Mouse (Mus musculus): ENCODE results near the gene Gm9817. TPM values are rescaled to one million over a fixed set of nuclear protein-coding genes. Genes with fewer than 3 reads are reported as not detected.

Gm9817 gene
- polyA plus RNA-seq, 1 experiment from 2014 or later, result 0.05 TPM

DNA sequence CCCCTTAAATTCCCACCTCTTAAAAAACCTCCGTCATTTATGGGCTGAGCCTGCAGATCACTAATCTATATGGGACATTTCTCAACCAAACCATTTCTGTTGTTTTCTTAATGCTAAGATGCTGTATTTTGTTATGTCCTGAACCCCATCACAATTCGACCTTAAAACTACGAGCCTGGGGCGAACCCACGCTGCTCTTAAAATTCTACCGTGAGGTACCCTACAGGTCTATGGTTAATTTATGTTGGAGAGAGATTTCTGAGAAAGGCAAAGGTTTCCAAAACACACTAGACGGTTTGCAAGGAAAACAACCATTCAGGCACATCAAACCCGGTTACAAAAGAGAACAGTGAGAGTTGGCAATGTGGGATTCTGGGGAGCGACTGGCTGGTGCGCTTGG, 45.1 kb upstream of the Gm9817 start:
- H3K9me3 ChIP-seq (ENCODE audit: control insufficient read depth, low read length), result no peaks in the 10 kb centered on the region
- H3K27ac ChIP-seq (replicated peaks), result no peak overlapping the region
- H3K4me3 ChIP-seq (ENCODE audit: low read depth, low read length), result no peak overlapping the region
- H3K36me3 ChIP-seq (ENCODE audit: control insufficient read depth, insufficient read depth, low read length), result no peaks in the 10 kb centered on the region
- no peaks in the 10 kb centered on the region for H3K27me3 ChIP-seq (ENCODE audit: control insufficient read depth, insufficient read depth, low read length)
- WGBS, result 92% methylated on average over 10 of the region's 10 CpGs
- no peak for TF ChIP-seq CTCF (IDR thresholded peaks at IDR 0.05; ENCODE audit: low read depth)
- TF ChIP-seq EP300 (optimal IDR thresholded peaks at IDR 0.05), result no peak
- H3K4me1 ChIP-seq (replicated peaks; ENCODE audit: control insufficient read depth, insufficient read depth), result no peaks in the 10 kb centered on the region
- ATAC-seq (ENCODE audit: low FRiP score, low TSS enrichment), result no peak
- DNase-seq (ENCODE audit: low spot score), result no peak
- H3K4me2 ChIP-seq (replicated peaks; ENCODE audit: low read depth), result no peak overlapping the region
- no peak overlapping the region for H3K9ac ChIP-seq (ENCODE audit: low read length)

- H3K27ac ChIP-seq (replicated peaks), result no peak overlapping the region
- WGBS, result 70% methylated on average over 7 of the region's 7 CpGs
- no peaks in the 10 kb centered on the region for H3K4me1 ChIP-seq (replicated peaks; ENCODE audit: control insufficient read depth, insufficient read depth)
- DNase-seq (ENCODE audit: low spot score) (no peak), ATAC-seq (ENCODE audit: low FRiP score, low TSS enrichment) (no peak)
- no peak overlapping the region for H3K4me3 ChIP-seq (ENCODE audit: low read depth, low read length)
- H3K27me3 ChIP-seq (ENCODE audit: control insufficient read depth, insufficient read depth, low read length), result no peaks in the 10 kb centered on the region
- no peak for TF ChIP-seq EP300 (optimal IDR thresholded peaks at IDR 0.05)
- TF ChIP-seq CTCF (IDR thresholded peaks at IDR 0.05; ENCODE audit: low read depth), result no peak
- no peak overlapping the region for H3K9ac ChIP-seq (ENCODE audit: low read length)
- H3K36me3 ChIP-seq (ENCODE audit: control insufficient read depth, insufficient read depth, low read length), result no peaks in the 10 kb centered on the region
- H3K9me3 ChIP-seq (ENCODE audit: control insufficient read depth, low read length), result no peaks in the 10 kb centered on the region
- no peak overlapping the region for H3K4me2 ChIP-seq (replicated peaks; ENCODE audit: low read depth)
These were observed 43.7 kb upstream of the Gm9817 start for GRCm38 (mm10) chr13:45034759-45035158.

GRCm38 (mm10) chr13:45036417-45036816, 42.1 kb upstream of the Gm9817 start:
- Histone ChIP-seq H3K9ac (ENCODE audit: low read length) (no peak overlapping the region), H3K27me3 (ENCODE audit: control insufficient read depth, insufficient read depth, low read length) (no peaks in the 10 kb centered on the region), H3K4me2 (replicated peaks; ENCODE audit: low read depth) (no peak overlapping the region), H3K4me1 (replicated peaks; ENCODE audit: control insufficient read depth, insufficient read depth) (no peaks in the 10 kb centered on the region), H3K36me3 (ENCODE audit: control insufficient read depth, insufficient read depth, low read length) (no peaks in the 10 kb centered on the region), H3K4me3 (ENCODE audit: low read depth, low read length) (no peak overlapping the region), H3K9me3 (ENCODE audit: control insufficient read depth, low read length) (no peaks in the 10 kb centered on the region), H3K27ac (replicated peaks) (no peak overlapping the region)
- 88% methylated on average over 4 of the region's 4 CpGs for WGBS
- ATAC-seq (ENCODE audit: low FRiP score, low TSS enrichment) (no peak), DNase-seq (ENCODE audit: low spot score) (no peak)
- TF ChIP-seq EP300 (optimal IDR thresholded peaks at IDR 0.05), result no peak
- no peak for TF ChIP-seq CTCF (IDR thresholded peaks at IDR 0.05; ENCODE audit: low read depth)

DNA sequence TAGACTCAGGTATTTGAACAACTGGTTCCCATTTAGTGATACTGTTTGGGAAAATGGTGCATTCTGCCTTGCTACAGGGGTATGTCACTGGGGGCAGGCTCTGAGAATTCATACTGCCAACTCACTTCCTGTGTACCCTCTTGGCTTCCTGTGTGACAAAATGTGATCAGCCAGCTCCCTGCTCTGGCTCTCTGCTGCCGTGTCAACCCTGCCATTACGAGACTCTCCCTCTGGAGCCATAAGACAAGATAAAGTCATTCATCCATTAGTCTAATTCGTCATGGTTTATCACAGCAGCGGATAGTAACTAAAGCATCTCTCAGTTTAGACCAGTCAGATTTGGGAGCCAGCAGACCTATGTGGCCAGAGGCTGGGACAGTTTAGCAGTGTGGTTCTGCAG, 38.3 kb upstream of the Gm9817 start:
- Histone ChIP-seq H3K9ac (ENCODE audit: low read length) (no peak overlapping the region), H3K4me3 (ENCODE audit: low read depth, low read length) (no peak overlapping the region), H3K27me3 (ENCODE audit: control insufficient read depth, insufficient read depth, low read length) (no peaks in the 10 kb centered on the region), H3K9me3 (ENCODE audit: control insufficient read depth, low read length) (no peaks in the 10 kb centered on the region), H3K4me1 (replicated peaks; ENCODE audit: control insufficient read depth, insufficient read depth) (no peaks in the 10 kb centered on the region), H3K36me3 (ENCODE audit: control insufficient read depth, insufficient read depth, low read length) (no peaks in the 10 kb centered on the region), H3K27ac (replicated peaks) (no peak overlapping the region), H3K4me2 (replicated peaks; ENCODE audit: low read depth) (no peak overlapping the region)
- DNase-seq (ENCODE audit: low spot score), result no peak
- ATAC-seq (ENCODE audit: low FRiP score, low TSS enrichment), result no peak
- WGBS, result 72% methylated on average over 4 of the region's 4 CpGs
- TF ChIP-seq EP300 (optimal IDR thresholded peaks at IDR 0.05), result no peak
- no peak for TF ChIP-seq CTCF (IDR thresholded peaks at IDR 0.05; ENCODE audit: low read depth)

GRCm38 (mm10) chr13:45040741-45041140, 37.8 kb upstream of the Gm9817 start:
- WGBS, result 45% methylated on average over 7 of the region's 7 CpGs
- H3K27ac ChIP-seq (replicated peaks), result no peak overlapping the region
- DNase-seq (ENCODE audit: low spot score), result no peak

DNA sequence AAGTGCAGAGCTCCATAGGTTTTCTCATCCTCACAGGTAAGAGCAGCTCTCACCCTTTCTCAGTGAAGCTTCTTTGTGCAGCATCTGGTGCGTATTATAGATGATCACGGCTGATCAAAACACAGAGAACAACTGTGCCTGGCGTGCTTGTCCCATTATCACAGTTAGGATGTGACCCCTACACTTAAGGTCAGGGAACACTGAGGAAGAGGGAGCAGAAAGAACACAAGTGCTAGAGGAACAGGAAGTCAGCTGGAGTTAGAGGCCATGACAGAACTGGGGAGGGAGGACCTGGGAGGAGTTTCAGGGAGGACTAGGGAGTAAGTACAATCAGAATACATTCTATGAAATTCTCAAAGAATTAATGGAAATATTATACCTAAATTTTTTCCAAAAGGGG, 35.0 kb upstream of the Gm9817 start:
- Histone ChIP-seq H3K4me3 (ENCODE audit: low read depth, low read length) (no peak overlapping the region), H3K36me3 (ENCODE audit: control insufficient read depth, insufficient read depth, low read length) (no peaks in the 10 kb centered on the region), H3K27me3 (ENCODE audit: control insufficient read depth, insufficient read depth, low read length) (no peaks in the 10 kb centered on the region), H3K9ac (ENCODE audit: low read length) (no peak overlapping the region), H3K9me3 (ENCODE audit: control insufficient read depth, low read length) (no peaks in the 10 kb centered on the region), H3K4me1 (replicated peaks; ENCODE audit: control insufficient read depth, insufficient read depth) (no peaks in the 10 kb centered on the region), H3K4me2 (replicated peaks; ENCODE audit: low read depth) (no peak overlapping the region), H3K27ac (replicated peaks) (no peak overlapping the region)
- DNase-seq (ENCODE audit: low spot score) (no peak), ATAC-seq (ENCODE audit: low FRiP score, low TSS enrichment) (no peak)
- TF ChIP-seq EP300 (optimal IDR thresholded peaks at IDR 0.05) (no peak), CTCF (IDR thresholded peaks at IDR 0.05; ENCODE audit: low read depth) (no peak)
- WGBS, result 75% methylated on average over 3 of the region's 3 CpGs

More at GRCm38 (mm10) chr13:45040741-45041140, 37.8 kb upstream of the Gm9817 start:
- TF ChIP-seq EP300 (optimal IDR thresholded peaks at IDR 0.05), result no peak
- no peak for TF ChIP-seq CTCF (IDR thresholded peaks at IDR 0.05; ENCODE audit: low read depth)
- no peak overlapping the region for H3K4me2 ChIP-seq (replicated peaks; ENCODE audit: low read depth)
- H3K4me3 ChIP-seq (ENCODE audit: low read depth, low read length), result no peak overlapping the region
- no peak for ATAC-seq (ENCODE audit: low FRiP score, low TSS enrichment)
- no peaks in the 10 kb centered on the region for H3K27me3 ChIP-seq (ENCODE audit: control insufficient read depth, insufficient read depth, low read length)
- no peaks in the 10 kb centered on the region for H3K36me3 ChIP-seq (ENCODE audit: control insufficient read depth, insufficient read depth, low read length)
- no peaks in the 10 kb centered on the region for H3K9me3 ChIP-seq (ENCODE audit: control insufficient read depth, low read length)
- H3K4me1 ChIP-seq (replicated peaks; ENCODE audit: control insufficient read depth, insufficient read depth), result no peaks in the 10 kb centered on the region
- no peak overlapping the region for H3K9ac ChIP-seq (ENCODE audit: low read length)
